Mouse (Mus musculus): ENCODE results near the gene Slamf1. TPM values are rescaled to one million over a fixed set of nuclear protein-coding genes. Genes with fewer than 3 reads are reported as not detected.

Slamf1 gene
- 0.29 and 0.37 TPM in 2 replicates for polyA plus RNA-seq (2014; fragmentation: Nextera tagmentation; extraction: Ambion mirVana)

- WGBS: 37% methylated on average over 6 of the region's 6 CpGs
- no peaks in the 10 kb centered on the region for H3K36me3 ChIP-seq (ENCODE audit: control insufficient read depth, insufficient read depth, low read length)
These were observed at the start of gene Slamf1 for GRCm38 (mm10) chr1:171766898-171767297. Gene Slamf1, plus strand, starts transcription at chr1:171767127.

GRCm38 (mm10) chr1:171731195-171731594 lies 35.7 kb upstream of the Slamf1 start:
- Histone ChIP-seq H3K27ac (ENCODE audit: low read depth, low read length) (no peak overlapping the region), H3K4me1 (ENCODE audit: control insufficient read depth, insufficient read depth, low read length) (no peaks in the 10 kb centered on the region), H3K9ac (ENCODE audit: low read length) (no peak overlapping the region), H3K4me2 (no peak overlapping the region), H3K27me3 (ENCODE audit: control insufficient read depth, insufficient read depth, low read length) (no peaks in the 10 kb centered on the region), H3K36me3 (ENCODE audit: control insufficient read depth, insufficient read depth, low read length) (no peaks in the 10 kb centered on the region), H3K4me3 (ENCODE audit: low read depth, low read length) (no peak overlapping the region), H3K9me3 (ENCODE audit: control insufficient read depth, low read length) (no peaks in the 10 kb centered on the region; the same call in 1 of the 2 replicates)
- ATAC-seq (ENCODE audit: low FRiP score) (no peak), DNase-seq (ENCODE audit: low spot score, missing footprints) (no peak)

More at GRCm38 (mm10) chr1:171766898-171767297, at the start of gene Slamf1:
- H3K9ac ChIP-seq (ENCODE audit: low read length): no peak within 1 kb of the TSS
- H3K27me3 ChIP-seq (ENCODE audit: control insufficient read depth, insufficient read depth, low read length): no peaks in the 10 kb centered on the region
- H3K4me3 ChIP-seq (ENCODE audit: low read depth, low read length): no peak within 1 kb of the TSS
- H3K27ac ChIP-seq (ENCODE audit: low read depth, low read length): no peak within 1 kb of the TSS
- ATAC-seq (ENCODE audit: low FRiP score) (no peak), DNase-seq (ENCODE audit: low spot score, missing footprints) (no peak)
- H3K9me3 ChIP-seq (ENCODE audit: control insufficient read depth, low read length): no peaks in the 10 kb centered on the region
- no peaks in the 10 kb centered on the region for H3K4me1 ChIP-seq (ENCODE audit: control insufficient read depth, insufficient read depth, low read length)
- no peak within 1 kb of the TSS for H3K4me2 ChIP-seq

DNA sequence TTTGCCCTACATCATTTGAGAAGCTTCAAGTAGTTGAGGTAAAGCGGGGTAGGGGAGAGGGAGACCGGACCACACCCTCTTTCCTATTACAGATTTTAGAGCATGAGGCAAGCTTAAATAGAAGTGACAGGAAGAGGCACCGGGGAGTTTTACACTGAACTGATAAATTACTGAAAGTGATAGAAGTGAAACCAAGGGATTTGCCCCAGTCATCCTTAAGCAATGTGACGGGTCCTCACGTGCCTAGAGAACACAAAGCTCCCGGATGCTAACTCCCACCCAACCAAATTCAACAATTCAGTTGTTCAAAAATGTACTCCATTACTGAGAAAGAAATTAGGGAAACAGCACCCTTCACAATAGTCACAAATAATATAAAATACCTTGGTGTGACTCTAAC lies 32.0 kb upstream of the Slamf1 start:
- H3K36me3 ChIP-seq (ENCODE audit: control insufficient read depth, insufficient read depth, low read length): no peaks in the 10 kb centered on the region
- H3K4me2 ChIP-seq: no peak overlapping the region
- ATAC-seq (ENCODE audit: low FRiP score): no peak

DNA sequence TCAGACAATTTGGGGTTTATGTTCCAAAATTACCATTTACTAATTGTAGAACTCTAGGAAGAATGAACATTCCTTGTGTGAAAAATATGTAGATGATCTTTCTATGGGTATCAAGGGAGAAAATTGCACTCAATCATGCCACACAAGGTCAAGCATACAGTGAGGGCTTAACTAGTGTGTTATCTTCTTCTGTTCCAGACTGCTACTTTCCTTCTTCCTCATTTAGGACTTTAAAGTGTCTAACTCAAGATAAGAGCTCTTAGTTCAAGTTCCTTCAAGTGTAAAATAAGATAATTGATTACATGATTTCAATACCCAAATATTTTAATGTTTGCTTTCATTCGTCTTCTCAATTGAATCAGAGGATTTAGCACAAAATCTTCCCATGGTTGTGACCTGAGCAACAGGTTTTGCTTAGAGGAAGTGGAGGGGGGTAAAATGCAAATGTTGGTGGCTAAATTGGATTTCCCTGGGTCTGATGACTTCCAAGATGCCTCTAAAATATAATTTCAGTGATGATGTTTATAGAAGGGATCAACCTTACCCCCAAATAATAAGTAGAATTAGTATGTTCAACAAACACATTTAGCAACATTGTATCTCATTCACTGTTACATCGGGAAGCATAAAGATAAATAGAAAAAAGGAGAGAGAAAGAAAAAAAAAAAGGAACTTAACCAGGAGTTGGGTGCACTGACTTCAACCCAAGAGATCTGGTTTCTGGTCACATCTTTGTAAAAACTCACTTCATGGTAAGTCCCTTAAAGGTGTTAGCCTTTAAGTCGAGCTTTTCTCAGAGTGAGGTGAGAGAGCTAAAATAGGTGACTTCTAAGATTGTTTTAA lies 18.6 kb upstream of the Slamf1 start:
- no peak overlapping the region for H3K4me2 ChIP-seq
- 86% methylated on average over 3 of the region's 3 CpGs for WGBS
- ATAC-seq (ENCODE audit: low FRiP score): no peak

More for the DNA sequence above, 32.0 kb upstream of the Slamf1 start:
- H3K4me3 ChIP-seq (ENCODE audit: low read depth, low read length): no peak overlapping the region
- DNase-seq (ENCODE audit: low spot score, missing footprints): no peak
- H3K9ac ChIP-seq (ENCODE audit: low read length): no peak overlapping the region
- H3K27me3 ChIP-seq (ENCODE audit: control insufficient read depth, insufficient read depth, low read length): no peaks in the 10 kb centered on the region
- H3K9me3 ChIP-seq (ENCODE audit: control insufficient read depth, low read length): no peaks in the 10 kb centered on the region
- H3K27ac ChIP-seq (ENCODE audit: low read depth, low read length): no peak overlapping the region
- WGBS: 95% methylated on average over 6 of the region's 6 CpGs
- H3K4me1 ChIP-seq (ENCODE audit: control insufficient read depth, insufficient read depth, low read length): no peaks in the 10 kb centered on the region

DNA sequence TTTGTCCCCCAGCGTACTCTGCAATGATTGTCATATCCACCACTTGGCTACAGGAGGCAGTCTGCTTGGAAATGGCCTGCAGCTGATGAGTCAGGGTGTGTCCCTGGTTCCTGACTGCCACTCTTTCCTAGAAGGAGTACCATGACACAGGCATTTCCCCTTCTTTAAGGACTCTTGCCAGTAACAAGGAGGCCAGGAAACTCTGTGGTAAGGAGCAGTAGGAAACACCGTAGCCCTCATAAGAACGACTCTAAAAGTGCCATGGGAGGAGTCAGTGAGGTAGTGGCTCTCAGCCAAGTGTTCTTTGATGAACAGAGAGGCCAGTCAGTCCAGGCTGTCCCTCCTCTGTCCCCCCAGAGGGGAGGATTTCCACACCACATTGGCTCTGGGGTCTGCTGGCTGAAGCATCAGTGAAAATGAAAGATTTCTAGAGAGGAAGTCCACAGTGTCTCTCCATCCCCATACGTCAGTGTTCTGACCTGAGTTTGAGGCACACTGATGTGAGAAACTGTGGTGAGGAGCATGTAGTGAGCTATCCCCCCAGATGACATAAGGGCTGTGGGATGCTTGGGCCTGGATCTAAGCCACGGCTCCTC lies 5.0 kb upstream of the Slamf1 start:
- no peak overlapping the region for H3K9ac ChIP-seq (ENCODE audit: low read length)
- no peaks in the 10 kb centered on the region for H3K36me3 ChIP-seq (ENCODE audit: control insufficient read depth, insufficient read depth, low read length)
- H3K4me3 ChIP-seq (ENCODE audit: low read depth, low read length): no peak overlapping the region
- no peaks in the 10 kb centered on the region for H3K27me3 ChIP-seq (ENCODE audit: control insufficient read depth, insufficient read depth, low read length)
- H3K9me3 ChIP-seq (ENCODE audit: control insufficient read depth, low read length): no peaks in the 10 kb centered on the region
- WGBS: 89% methylated on average over 5 of the region's 5 CpGs
- DNase-seq (ENCODE audit: low spot score, missing footprints) (no peak), ATAC-seq (ENCODE audit: low FRiP score) (no peak)
- no peaks in the 10 kb centered on the region for H3K4me1 ChIP-seq (ENCODE audit: control insufficient read depth, insufficient read depth, low read length)
- H3K4me2 ChIP-seq: no peak overlapping the region
- H3K27ac ChIP-seq (ENCODE audit: low read depth, low read length): no peak overlapping the region

More for the DNA sequence above, 18.6 kb upstream of the Slamf1 start:
- no peaks in the 10 kb centered on the region for H3K9me3 ChIP-seq (ENCODE audit: control insufficient read depth, low read length)
- H3K9ac ChIP-seq (ENCODE audit: low read length): no peak overlapping the region
- no peak overlapping the region for H3K27ac ChIP-seq (ENCODE audit: low read depth, low read length)
- DNase-seq (ENCODE audit: low spot score, missing footprints): no peak
- H3K4me1 ChIP-seq (ENCODE audit: control insufficient read depth, insufficient read depth, low read length): no peaks in the 10 kb centered on the region
- no peak overlapping the region for H3K4me3 ChIP-seq (ENCODE audit: low read depth, low read length)
- H3K36me3 ChIP-seq (ENCODE audit: control insufficient read depth, insufficient read depth, low read length): no peaks in the 10 kb centered on the region
- no peaks in the 10 kb centered on the region for H3K27me3 ChIP-seq (ENCODE audit: control insufficient read depth, insufficient read depth, low read length)

GRCm38 (mm10) chr1:171770996-171771395 lies 4.1 kb downstream of the Slamf1 start:
- Histone ChIP-seq H3K36me3 (ENCODE audit: control insufficient read depth, insufficient read depth, low read length) (no peaks in the 10 kb centered on the region), H3K4me3 (ENCODE audit: low read depth, low read length) (no peak overlapping the region), H3K27me3 (ENCODE audit: control insufficient read depth, insufficient read depth, low read length) (no peaks in the 10 kb centered on the region), H3K4me2 (no peak overlapping the region), H3K4me1 (ENCODE audit: control insufficient read depth, insufficient read depth, low read length) (no peaks in the 10 kb centered on the region), H3K9me3 (ENCODE audit: control insufficient read depth, low read length) (no peaks in the 10 kb centered on the region), H3K27ac (ENCODE audit: low read depth, low read length) (no peak overlapping the region), H3K9ac (ENCODE audit: low read length) (no peak overlapping the region)
- WGBS: 79% methylated on average over 6 of the region's 6 CpGs
- DNase-seq (ENCODE audit: low spot score, missing footprints): no peak
- ATAC-seq (ENCODE audit: low FRiP score): no peak

- Histone ChIP-seq H3K27ac (ENCODE audit: low read depth, low read length) (no peak overlapping the region), H3K9ac (ENCODE audit: low read length) (no peak overlapping the region), H3K4me3 (ENCODE audit: low read depth, low read length) (no peak overlapping the region), H3K4me2 (no peak overlapping the region), H3K4me1 (ENCODE audit: control insufficient read depth, insufficient read depth, low read length) (no peaks in the 10 kb centered on the region), H3K36me3 (ENCODE audit: control insufficient read depth, insufficient read depth, low read length) (no peaks in the 10 kb centered on the region), H3K27me3 (ENCODE audit: control insufficient read depth, insufficient read depth, low read length) (no peaks in the 10 kb centered on the region), H3K9me3 (ENCODE audit: control insufficient read depth, low read length) (no peaks in the 10 kb centered on the region)
- peak; percentile 45 for DNase-seq (ENCODE audit: low spot score, missing footprints)
- ATAC-seq (ENCODE audit: low FRiP score): no peak
- WGBS: 82% methylated on average over 8 of the region's 8 CpGs
These were observed 5.3 kb downstream of the Slamf1 start for GRCm38 (mm10) chr1:171772121-171772735.

DNA sequence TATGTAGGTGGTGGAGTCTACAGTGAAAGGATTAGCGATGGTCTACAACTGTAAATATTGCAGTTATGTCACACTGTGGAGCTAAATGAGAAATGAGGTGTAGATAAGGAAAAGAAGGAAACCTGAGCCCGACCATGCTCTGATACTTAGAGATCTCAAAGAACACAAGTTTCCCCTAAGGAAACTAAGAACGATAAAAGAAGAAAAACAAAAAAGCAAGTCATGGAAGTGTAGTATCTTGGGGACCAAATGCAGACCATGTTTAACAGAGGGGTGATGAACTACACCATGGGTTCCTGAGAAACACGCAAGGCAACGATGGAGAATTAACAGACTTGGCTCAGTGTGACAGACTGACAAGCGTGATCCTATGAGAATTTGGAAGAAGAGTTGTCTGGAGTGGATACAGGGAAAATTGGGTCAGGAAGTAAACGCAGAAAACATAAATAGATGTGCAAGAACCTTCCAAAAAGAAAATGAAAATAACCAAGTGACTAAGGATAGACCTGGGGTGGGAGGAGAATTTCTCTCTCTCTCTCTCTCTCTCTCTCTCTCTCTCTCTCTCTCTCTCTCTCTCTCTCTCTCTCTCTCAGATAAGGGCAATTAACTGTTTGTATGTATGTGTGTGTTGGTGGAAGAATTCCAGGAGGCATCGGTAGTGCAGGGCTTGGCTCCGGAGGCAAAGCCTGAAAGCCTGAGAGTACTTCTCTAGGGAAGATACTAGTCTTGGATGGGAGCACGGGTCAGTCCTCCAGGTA lies 6.5 kb downstream of the Slamf1 start:
- H3K9me3 ChIP-seq (ENCODE audit: control insufficient read depth, low read length): no peaks in the 10 kb centered on the region
- DNase-seq (ENCODE audit: low spot score, missing footprints) (peak; percentile 57), ATAC-seq (ENCODE audit: low FRiP score) (no peak)
- no peak overlapping the region for H3K9ac ChIP-seq (ENCODE audit: low read length)
- no peak overlapping the region for H3K4me3 ChIP-seq (ENCODE audit: low read depth, low read length)
- 93% methylated on average over 10 of the region's 10 CpGs for WGBS
- H3K27ac ChIP-seq (ENCODE audit: low read depth, low read length): no peak overlapping the region
- H3K4me1 ChIP-seq (ENCODE audit: control insufficient read depth, insufficient read depth, low read length): no peaks in the 10 kb centered on the region
- H3K36me3 ChIP-seq (ENCODE audit: control insufficient read depth, insufficient read depth, low read length): no peaks in the 10 kb centered on the region
- H3K4me2 ChIP-seq: no peak overlapping the region
- H3K27me3 ChIP-seq (ENCODE audit: control insufficient read depth, insufficient read depth, low read length): no peaks in the 10 kb centered on the region
